In the genomic region with DNA sequence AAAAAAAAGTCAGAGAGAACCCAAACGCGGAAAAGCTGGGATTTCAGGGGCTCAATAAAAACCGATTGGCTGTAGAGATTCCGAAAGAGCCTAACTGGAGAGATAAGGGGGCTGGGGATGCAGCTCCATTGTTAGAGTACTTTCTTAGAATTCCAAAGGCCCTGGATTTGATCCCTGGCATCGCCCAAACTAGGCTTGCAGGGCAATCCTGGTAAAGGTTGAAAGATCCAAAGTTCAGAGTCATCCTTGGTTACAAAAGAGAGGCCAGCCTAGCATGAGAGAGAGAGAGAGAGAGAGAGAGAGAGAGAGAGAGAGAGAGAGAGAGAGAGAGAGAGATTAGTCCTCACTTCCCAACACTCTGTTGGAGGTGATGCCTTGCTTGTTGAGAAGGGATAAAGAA, we compare ENCODE assay signal across 11 mouse cellular contexts. TPM values are rescaled to one million over a fixed set of nuclear protein-coding genes. Genes with fewer than 3 reads are reported as not detected.
A peak's percentile ranks its signal among the peaks of the same experiment; 100 is the strongest.
DNase-seq lines count a peak whose midpoint lies in the region; ATAC-seq and TF ChIP-seq lines count a peak whose summit lies in the region.
"Had no signal": no experiment of that assay in that cellular context is flagged by ENCODE, and none has a peak within 500 bp of the region (broad histone marks: within the 10 kb centered on the region; RNA-seq: fewer than 3 reads in every experiment).

No protein-coding gene starts in this region.

- H3K4me1 ChIP-seq in heart, postnatal 0 days (ENCODE audit: control insufficient read depth, insufficient read depth): peaks cover 14% of the 10 kb centered on the region
- 0 out of 2 replicates have a peak, but pooled peaks cover 4% of the 10 kb centered on the region for H3K4me1 ChIP-seq in lung, postnatal 0 days (ENCODE audit: insufficient read depth, low read depth, low read length)
- 0 out of 2 replicates have a peak, but pooled peaks cover 3% of the 10 kb centered on the region for H3K4me1 ChIP-seq in kidney, postnatal 0 days (replicated peaks; ENCODE audit: insufficient read depth, low read length)
- no peaks in the 10 kb centered on the region; the same call in 1 of the 2 replicates for H3K4me1 ChIP-seq in liver, postnatal 0 days (ENCODE audit: insufficient read depth)

- peak overlapping the region; percentile 73 for H3K4me2 ChIP-seq in heart, postnatal 0 days (ENCODE audit: low read depth, low read length)
- peak overlapping the region; percentile 22; the same call in 1 of the 2 replicates for H3K4me2 ChIP-seq in lung, postnatal 0 days (replicated peaks; ENCODE audit: low read depth, low read length)
- peak overlapping the region; percentile 86; the same call in 1 of the 2 replicates for H3K4me2 ChIP-seq in kidney, postnatal 0 days (ENCODE audit: low read length)
- peak overlapping the region; percentile 73 for H3K4me2 ChIP-seq in liver, postnatal 0 days (ENCODE audit: low read depth, low read length)

- no peak for ATAC-seq in heart, postnatal 0 days (ENCODE audit: insufficient read depth, low read depth)
- no peak for ATAC-seq in lung, postnatal 0 days
- no peak for ATAC-seq in kidney, postnatal 0 days (replicated peaks; ENCODE audit: low FRiP score, low read depth)
- ATAC-seq in liver, postnatal 0 days: 0 out of 2 replicates have a peak, but pooled peaks have one; percentile 10

- no peaks in the 10 kb centered on the region for H3K27me3 ChIP-seq in heart, postnatal 0 days (ENCODE audit: control insufficient read depth, insufficient read depth, low read length)
- no peaks in the 10 kb centered on the region for H3K27me3 ChIP-seq in lung, postnatal 0 days (replicated peaks; ENCODE audit: insufficient read depth, low read length)
- no peaks in the 10 kb centered on the region for H3K27me3 ChIP-seq in kidney, postnatal 0 days (ENCODE audit: insufficient read depth, low read length)
- peaks cover 4% of the 10 kb centered on the region; the same call in 1 of the 2 replicates for H3K27me3 ChIP-seq in liver, postnatal 0 days (ENCODE audit: insufficient read depth, low read length)

- H3K4me3 ChIP-seq in heart, postnatal 0 days (ENCODE audit: low read depth, low read length): peak overlapping the region; percentile 55
- no peak overlapping the region for H3K4me3 ChIP-seq in lung, postnatal 0 days (ENCODE audit: low read depth, low read length)
- no peak overlapping the region for H3K4me3 ChIP-seq in kidney, postnatal 0 days (replicated peaks; ENCODE audit: low read depth, low read length)
- peak overlapping the region; percentile 57 for H3K4me3 ChIP-seq in liver, postnatal 0 days (ENCODE audit: low read depth, low read length)

- H3K27ac ChIP-seq in heart, postnatal 0 days (ENCODE audit: low read depth): peak overlapping the region; percentile 80
- no peak overlapping the region for H3K27ac ChIP-seq in lung, postnatal 0 days (ENCODE audit: low read length)
- no peak overlapping the region for H3K27ac ChIP-seq in kidney, postnatal 0 days
- peak overlapping the region; percentile 55; the same call in 1 of the 2 replicates for H3K27ac ChIP-seq in liver, postnatal 0 days (ENCODE audit: low read depth)
- H3K27ac ChIP-seq: macrophage had no signal

- intact Hi-C loops in heart, postnatal 14 days (cut with DNase I): loop anchor here (5.0 to 10.0 kb wide), 2 partner anchors 34 to 54 kb away; no protein-coding TSS in a partner anchor

- 43% methylated on average over 5 of the region's 5 CpGs for WGBS in heart, postnatal 0 days
- WGBS in lung, postnatal 0 days: 45% methylated on average over 5 of the region's 5 CpGs
- 41% methylated on average over 5 of the region's 5 CpGs for WGBS in kidney, postnatal 0 days
- 23% methylated on average over 5 of the region's 5 CpGs for WGBS in liver, postnatal 0 days (ENCODE audit: insufficient replicate concordance)

- TF ChIP-seq CTCF in heart, postnatal 0 days (IDR thresholded peaks at IDR 0.05; ENCODE audit: low read depth): no peak
- no peak for TF ChIP-seq CTCF in lung, postnatal 0 days (IDR thresholded peaks at IDR 0.05)
- TF ChIP-seq CTCF in kidney, postnatal 0 days (IDR thresholded peaks at IDR 0.05; ENCODE audit: low read depth): no peak
- no peak for TF ChIP-seq CTCF in liver, postnatal 0 days (IDR thresholded peaks at IDR 0.05; ENCODE audit: low read depth)

- peak overlapping the region; percentile 43; the same call in 1 of the 2 replicates for H3K9ac ChIP-seq in heart, postnatal 0 days (replicated peaks; ENCODE audit: low read depth, low read length)
- H3K9ac ChIP-seq in lung, postnatal 0 days (replicated peaks; ENCODE audit: low read depth): no peak overlapping the region
- no peak overlapping the region for H3K9ac ChIP-seq in kidney, postnatal 0 days (ENCODE audit: low read depth, low read length)
- peak overlapping the region; percentile 59; the same call in 1 of the 2 replicates for H3K9ac ChIP-seq in liver, postnatal 0 days (replicated peaks)

- DNase-seq in heart, postnatal 0 days (ENCODE audit: low spot score): no peak
- DNase-seq in heart, postnatal 14 days: no peak
- DNase-seq in lung, postnatal 0 days (ENCODE audit: low spot score): no peak
- no peak for DNase-seq in lung, adult 18-20 months
- DNase-seq in kidney, postnatal 0 days (ENCODE audit: low spot score): no peak
- no peak for DNase-seq in liver, postnatal 0 days
- no peak for DNase-seq in c-Kit-positive CD71-positive TER-119-positive erythroid progenitor cells, embryonic 14.5 days (ENCODE audit: low spot score)
- no peak for DNase-seq in cerebellum, adult 9-11 months
- DNase-seq: adrenal gland, adult 2 months; heart, postnatal 36 days had no signal

- TF ChIP-seq EP300 in heart, postnatal 0 days (IDR thresholded peaks at IDR 0.05; ENCODE audit: low read depth): no peak
- no peak for TF ChIP-seq EP300 in lung, postnatal 0 days (IDR thresholded peaks at IDR 0.05)
- TF ChIP-seq EP300 in liver, postnatal 0 days (IDR thresholded peaks at IDR 0.05; ENCODE audit: low read depth): no peak

- H3K36me3 ChIP-seq in heart, postnatal 0 days (replicated peaks; ENCODE audit: control insufficient read depth, insufficient read depth, low read length): 0 out of 2 replicates have a peak, but pooled peaks cover 4% of the 10 kb centered on the region
- no peaks in the 10 kb centered on the region for H3K36me3 ChIP-seq in lung, postnatal 0 days (ENCODE audit: insufficient read depth, low read length)
- H3K36me3 ChIP-seq in kidney, postnatal 0 days (ENCODE audit: insufficient read depth, low read length): no peaks in the 10 kb centered on the region
- H3K36me3 ChIP-seq in liver, postnatal 0 days (replicated peaks; ENCODE audit: insufficient read depth, low read length): no peaks in the 10 kb centered on the region

- no peaks in the 10 kb centered on the region for H3K9me3 ChIP-seq in heart, postnatal 0 days (replicated peaks; ENCODE audit: control insufficient read depth, low read length)
- no peaks in the 10 kb centered on the region for H3K9me3 ChIP-seq in lung, postnatal 0 days (ENCODE audit: low read length)
- no peaks in the 10 kb centered on the region for H3K9me3 ChIP-seq in kidney, postnatal 0 days (replicated peaks; ENCODE audit: low read length)
- H3K9me3 ChIP-seq in liver, postnatal 0 days (ENCODE audit: low read length): no peaks in the 10 kb centered on the region

RNA-seq across cellular contexts. Expression of gene Nt5e, which starts 1.7 kb away (rescaled TPM):
- total RNA-seq in heart, postnatal 0 days (2014; rRNA removed; ENCODE audit: low replicate concordance): 17.0 and 24.4 TPM in 2 replicates
- polyA plus RNA-seq in heart, postnatal 0 days (2015; fragmentation: Nextera tagmentation; extraction: Ambion mirVana): 9.2 and 9.4 TPM in 2 replicates
- 10 to 100 TPM; 15.1 to 15.5 TPM for total RNA-seq in heart, postnatal 14 days (2021)
- polyA plus RNA-seq in lung, postnatal 0 days (2015; fragmentation: Nextera tagmentation; extraction: Ambion mirVana): 5.3 and 5.8 TPM in 2 replicates
- 4.3 and 4.9 TPM in 2 replicates for polyA plus RNA-seq in kidney, postnatal 0 days (2015; fragmentation: Nextera tagmentation; extraction: Ambion mirVana)
- polyA plus RNA-seq in liver, postnatal 0 days (2015; fragmentation: Nextera tagmentation; extraction: Ambion mirVana): 17.3 and 18.9 TPM in 2 replicates

Comparison
In these comparisons a context has a peak if more than half of its experiments do, and no peak if none do; other contexts are left out.
1. H3K27ac ChIP-seq: peak in heart, postnatal 0 days (single experiment) and liver, postnatal 0 days (single experiment); none in lung, postnatal 0 days (single experiment) and kidney, postnatal 0 days (single experiment).
2. H3K4me2 ChIP-seq: peak in every context shown above with its lines; median percentile 86 in kidney, postnatal 0 days; 73 in heart, postnatal 0 days; 73 in liver, postnatal 0 days; 22 in lung, postnatal 0 days.
3. H3K4me3 ChIP-seq: peak in heart, postnatal 0 days (single experiment) and liver, postnatal 0 days (single experiment); none in lung, postnatal 0 days (single experiment) and kidney, postnatal 0 days (single experiment).
4. H3K9ac ChIP-seq: peak in heart, postnatal 0 days (single experiment) and liver, postnatal 0 days (single experiment); none in lung, postnatal 0 days (single experiment) and kidney, postnatal 0 days (single experiment).